Mouse (Mus musculus): ENCODE data around the gene Drap1. TPM values are rescaled to one million over a fixed set of nuclear protein-coding genes. Genes with fewer than 3 reads are reported as not detected.

Drap1 gene
- 257 and 262 TPM in 2 replicates for polyA plus RNA-seq (2016; fragmentation: Nextera tagmentation; extraction: Ambion mirVana)

GRCm38 (mm10) chr19:5424782-5425741, at the start of gene Drap1, which contains the start of gene AI837181:
TSS of gene Drap1 (minus strand) at chr19:5424979.
TSS of gene AI837181 (plus strand) at chr19:5425144.
- peak within 1 kb of the TSS; percentile 95 for H3K4me2 ChIP-seq (replicated peaks)
- peak within 1 kb of the TSS; percentile 90 for H3K27ac ChIP-seq (replicated peaks)
- WGBS = 1% methylated on average over 55 of the region's 87 CpGs
- H3K9me3 ChIP-seq = no peaks in the 10 kb centered on the region
- H3K4me1 ChIP-seq = peaks cover 32% of the 10 kb centered on the region
- peak within 1 kb of the TSS; percentile 95 for H3K9ac ChIP-seq (replicated peaks)
- H3K27me3 ChIP-seq = no peaks in the 10 kb centered on the region
- H3K36me3 ChIP-seq = peaks cover 44% of the 10 kb centered on the region
- ATAC-seq (ENCODE audit: low FRiP score, low read depth) = peak; percentile 92
- peak within 1 kb of the TSS; percentile 80 for H3K4me3 ChIP-seq

GRCm38 (mm10) chr19:5473720-5474119, 48.9 kb upstream of the Drap1 start, which contains the start of gene Efemp2:
TSS of gene Efemp2 (plus strand) at chr19:5473954.
- Histone ChIP-seq H3K9ac (replicated peaks) (peak within 1 kb of the TSS; percentile 92), H3K27me3 (no peaks in the 10 kb centered on the region), H3K9me3 (no peaks in the 10 kb centered on the region), H3K4me1 (peaks cover 25% of the 10 kb centered on the region), H3K36me3 (peaks cover 6% of the 10 kb centered on the region; the same call in 1 of the 2 replicates), H3K4me3 (peak within 1 kb of the TSS; percentile 63), H3K27ac (replicated peaks) (peak within 1 kb of the TSS; percentile 71), H3K4me2 (replicated peaks) (peak within 1 kb of the TSS; percentile 97)
- ATAC-seq (ENCODE audit: low FRiP score, low read depth) = peak; percentile 59
- WGBS = under 1% methylated on average over 22 of the region's 22 CpGs

- Histone ChIP-seq H3K9ac (replicated peaks) (no peak overlapping the region), H3K9me3 (no peaks in the 10 kb centered on the region), H3K4me2 (replicated peaks) (no peak overlapping the region), H3K27me3 (no peaks in the 10 kb centered on the region), H3K4me3 (no peak overlapping the region), H3K27ac (replicated peaks) (no peak overlapping the region), H3K4me1 (peaks cover 25% of the 10 kb centered on the region), H3K36me3 (peaks cover 3% of the 10 kb centered on the region; the same call in 1 of the 2 replicates)
- 82% methylated on average over 3 of the region's 3 CpGs for WGBS
- ATAC-seq (ENCODE audit: low FRiP score, low read depth) = no peak
Observed at GRCm38 (mm10) chr19:5472857-5473256, 48.1 kb upstream of the Drap1 start.

- 49% methylated on average over 5 of the region's 5 CpGs for WGBS
- no peak for ATAC-seq (ENCODE audit: low FRiP score, low read depth)
- H3K27me3 ChIP-seq = no peaks in the 10 kb centered on the region
- peaks cover 10% of the 10 kb centered on the region for H3K36me3 ChIP-seq
- H3K4me1 ChIP-seq = peaks cover 25% of the 10 kb centered on the region
- H3K4me3 ChIP-seq = no peak overlapping the region
- no peak overlapping the region for H3K4me2 ChIP-seq (replicated peaks)
- H3K9ac ChIP-seq (replicated peaks) = no peak overlapping the region
- H3K9me3 ChIP-seq = no peaks in the 10 kb centered on the region
- no peak overlapping the region; the same call in 1 of the 2 replicates for H3K27ac ChIP-seq (replicated peaks)
Observed at GRCm38 (mm10) chr19:5471846-5472245, 47.1 kb upstream of the Drap1 start.

GRCm38 (mm10) chr19:5468374-5468773, 43.6 kb upstream of the Drap1 start, which contains the start of gene Ctsw:
TSS of gene Ctsw (minus strand) at chr19:5468507.
- Histone ChIP-seq H3K27ac (replicated peaks) (no peak within 1 kb of the TSS), H3K9me3 (no peaks in the 10 kb centered on the region), H3K36me3 (peaks cover 35% of the 10 kb centered on the region), H3K4me2 (replicated peaks) (no peak within 1 kb of the TSS), H3K27me3 (no peaks in the 10 kb centered on the region), H3K4me1 (peaks cover 10% of the 10 kb centered on the region), H3K9ac (replicated peaks) (no peak within 1 kb of the TSS), H3K4me3 (no peak within 1 kb of the TSS)
- 59% methylated on average over 5 of the region's 5 CpGs for WGBS
- no peak for ATAC-seq (ENCODE audit: low FRiP score, low read depth)

GRCm38 (mm10) chr19:5466916-5467500, 42.2 kb upstream of the Drap1 start:
- Histone ChIP-seq H3K4me3 (no peak overlapping the region), H3K36me3 (peaks cover 46% of the 10 kb centered on the region), H3K9ac (replicated peaks) (no peak overlapping the region), H3K9me3 (no peaks in the 10 kb centered on the region), H3K27ac (replicated peaks) (no peak overlapping the region), H3K4me1 (peaks cover 10% of the 10 kb centered on the region), H3K27me3 (no peaks in the 10 kb centered on the region), H3K4me2 (replicated peaks) (no peak overlapping the region)
- WGBS = 93% methylated on average over 6 of the region's 6 CpGs
- ATAC-seq (ENCODE audit: low FRiP score, low read depth) = no peak

- Histone ChIP-seq H3K27me3 (no peaks in the 10 kb centered on the region), H3K9ac (replicated peaks) (no peak overlapping the region), H3K4me2 (replicated peaks) (no peak overlapping the region), H3K27ac (replicated peaks) (no peak overlapping the region), H3K9me3 (no peaks in the 10 kb centered on the region), H3K4me1 (peaks cover 22% of the 10 kb centered on the region), H3K4me3 (no peak overlapping the region), H3K36me3 (peaks cover 46% of the 10 kb centered on the region)
- ATAC-seq (ENCODE audit: low FRiP score, low read depth) = no peak
- 93% methylated on average over 8 of the region's 8 CpGs for WGBS
Observed at GRCm38 (mm10) chr19:5465037-5465436, 40.3 kb upstream of the Drap1 start.

- Histone ChIP-seq H3K36me3 (peaks cover 46% of the 10 kb centered on the region), H3K9ac (replicated peaks) (peak overlapping the region; percentile 52; the same call in 1 of the 2 replicates), H3K4me2 (replicated peaks) (peak overlapping the region; percentile 46), H3K27me3 (peaks cover 5% of the 10 kb centered on the region), H3K4me3 (peak overlapping the region; percentile 30), H3K27ac (replicated peaks) (peak overlapping the region; percentile 21; the same call in 1 of the 2 replicates), H3K4me1 (peaks cover 26% of the 10 kb centered on the region), H3K9me3 (no peaks in the 10 kb centered on the region)
- ATAC-seq (ENCODE audit: low FRiP score, low read depth) = peak; percentile 69
- 46% methylated on average over 15 of the region's 15 CpGs for WGBS
Observed at GRCm38 (mm10) chr19:5463791-5464562, 39.2 kb upstream of the Drap1 start.

- no peak overlapping the region for H3K27ac ChIP-seq (replicated peaks)
- H3K4me1 ChIP-seq = peaks cover 28% of the 10 kb centered on the region
- no peaks in the 10 kb centered on the region for H3K9me3 ChIP-seq
- no peak for ATAC-seq (ENCODE audit: low FRiP score, low read depth)
- H3K4me3 ChIP-seq = no peak overlapping the region
- H3K27me3 ChIP-seq = peaks cover 13% of the 10 kb centered on the region
- peaks cover 46% of the 10 kb centered on the region for H3K36me3 ChIP-seq
- no peak overlapping the region for H3K4me2 ChIP-seq (replicated peaks)
- WGBS = 91% methylated on average over 9 of the region's 9 CpGs
- no peak overlapping the region for H3K9ac ChIP-seq (replicated peaks)
Observed at GRCm38 (mm10) chr19:5463212-5463611, 38.4 kb upstream of the Drap1 start.

- Histone ChIP-seq H3K4me3 (peak overlapping the region; percentile 81), H3K4me1 (peaks cover 37% of the 10 kb centered on the region), H3K4me2 (replicated peaks) (peak overlapping the region; percentile 98), H3K9ac (replicated peaks) (peak overlapping the region; percentile 82; the same call in 1 of the 2 replicates), H3K36me3 (peaks cover 31% of the 10 kb centered on the region), H3K27ac (replicated peaks) (no peak overlapping the region), H3K9me3 (no peaks in the 10 kb centered on the region), H3K27me3 (peaks cover 15% of the 10 kb centered on the region)
- WGBS = 88% methylated on average over 6 of the region's 6 CpGs
- no peak for ATAC-seq (ENCODE audit: low FRiP score, low read depth)
Observed at GRCm38 (mm10) chr19:5461411-5461810, 36.6 kb upstream of the Drap1 start.

GRCm38 (mm10) chr19:5460465-5460911, 35.7 kb upstream of the Drap1 start, which contains the start of gene Fibp:
TSS of gene Fibp (plus strand) at chr19:5460615.
- Histone ChIP-seq H3K36me3 (peaks cover 22% of the 10 kb centered on the region), H3K27ac (replicated peaks) (peak within 1 kb of the TSS; percentile 73), H3K4me1 (peaks cover 47% of the 10 kb centered on the region), H3K4me3 (peak within 1 kb of the TSS; percentile 81), H3K4me2 (replicated peaks) (peak within 1 kb of the TSS; percentile 98), H3K9me3 (no peaks in the 10 kb centered on the region), H3K27me3 (peaks cover 15% of the 10 kb centered on the region), H3K9ac (replicated peaks) (peak within 1 kb of the TSS; percentile 82)
- ATAC-seq (ENCODE audit: low FRiP score, low read depth) = peak; percentile 57
- under 1% methylated on average over 32 of the region's 32 CpGs for WGBS

All from midbrain, embryonic 12.5 days (tissue).